12 mouse cellular contexts compared by ENCODE assay signal in genomic region chr7:26139623-26140022, GRCm38 (mm10). TPM values are rescaled to one million over a fixed set of nuclear protein-coding genes. Genes with fewer than 3 reads are reported as not detected.
DNase-seq lines count a peak whose midpoint lies in the region; ATAC-seq and TF ChIP-seq lines count a peak whose summit lies in the region.
"Not testable (repeated sequence)": the region's sequence is repeated elsewhere in the genome, so short reads cannot be mapped to it uniquely, and the experiment has no call there.
"Had no signal": no experiment of that assay in that cellular context is flagged by ENCODE, and none has a peak within 500 bp of the region (broad histone marks: within the 10 kb centered on the region; RNA-seq: fewer than 3 reads in every experiment).

No protein-coding gene starts in this region.

- not testable (repeated sequence) for H3K4me1 ChIP-seq in liver, embryonic 12.5 days; liver, embryonic 13.5 days (replicated peaks); liver, embryonic 14.5 days (replicated peaks; ENCODE audit: control insufficient read depth in 2 of 2, insufficient read depth in 2 of 2, low read length in 1 of 2); liver, embryonic 15.5 days (replicated peaks); liver, embryonic 16.5 days (ENCODE audit: control insufficient read depth, low read depth, low read length); liver, postnatal 0 days (ENCODE audit: insufficient read depth)

- not testable (repeated sequence) for TF ChIP-seq EP300 in liver, embryonic 14.5 days (IDR thresholded peaks at IDR 0.05; ENCODE audit: low read depth); liver, postnatal 0 days (IDR thresholded peaks at IDR 0.05; ENCODE audit: low read depth)

- not testable (repeated sequence) for H3K4me2 ChIP-seq in liver, embryonic 12.5 days; liver, embryonic 13.5 days; liver, embryonic 14.5 days (ENCODE audit: low read depth); liver, embryonic 15.5 days; liver, embryonic 16.5 days (ENCODE audit: low read depth, low read length); liver, postnatal 0 days (ENCODE audit: low read depth, low read length)

- not testable (repeated sequence) for TF ChIP-seq CTCF in liver, embryonic 14.5 days (IDR thresholded peaks at IDR 0.05; ENCODE audit: low read depth); liver, postnatal 0 days (IDR thresholded peaks at IDR 0.05; ENCODE audit: low read depth)

- H3K9me3 ChIP-seq in liver, embryonic 12.5 days (replicated peaks); liver, embryonic 13.5 days (replicated peaks); liver, embryonic 14.5 days (ENCODE audit: control insufficient read depth, low read length); liver, embryonic 15.5 days (replicated peaks); liver, embryonic 16.5 days (replicated peaks; ENCODE audit: control insufficient read depth, low read length); liver, postnatal 0 days (ENCODE audit: low read length): not testable (repeated sequence)

- not testable (repeated sequence) for H3K4me3 ChIP-seq in liver, embryonic 12.5 days; liver, embryonic 13.5 days (replicated peaks); liver, embryonic 14.5 days (ENCODE audit: insufficient read depth in 1 of 2, low read depth in 2 of 2, low read length in 2 of 2); liver, embryonic 15.5 days (replicated peaks); liver, embryonic 16.5 days (ENCODE audit: low read depth, low read length); liver, postnatal 0 days (ENCODE audit: low read depth, low read length)

- no CpG with 5 or more reads among the region's 2 CpGs for WGBS in liver, embryonic 12.5 days (ENCODE audit: insufficient replicate concordance)
- no CpG with 5 or more reads among the region's 2 CpGs for WGBS in liver, embryonic 13.5 days (ENCODE audit: insufficient replicate concordance)
- WGBS in liver, embryonic 14.5 days (ENCODE audit: insufficient replicate concordance) = no CpG with 5 or more reads among the region's 2 CpGs
- no CpG with 5 or more reads among the region's 2 CpGs for WGBS in liver, embryonic 15.5 days (ENCODE audit: insufficient replicate concordance)
- no CpG with 5 or more reads among the region's 2 CpGs for WGBS in liver, embryonic 16.5 days (ENCODE audit: insufficient replicate concordance)
- no CpG with 5 or more reads among the region's 2 CpGs for WGBS in liver, postnatal 0 days (ENCODE audit: insufficient replicate concordance)

- not testable (repeated sequence) for H3K9ac ChIP-seq in liver, embryonic 12.5 days; liver, embryonic 13.5 days; liver, embryonic 14.5 days (replicated peaks); liver, embryonic 15.5 days; liver, embryonic 16.5 days (ENCODE audit: low read depth, low read length); liver, postnatal 0 days (replicated peaks)

- H3K36me3 ChIP-seq in liver, embryonic 12.5 days; liver, embryonic 13.5 days; liver, embryonic 14.5 days (replicated peaks; ENCODE audit: control insufficient read depth, insufficient read depth, low read depth); liver, embryonic 15.5 days (replicated peaks); liver, embryonic 16.5 days (ENCODE audit: control insufficient read depth, insufficient read depth); liver, postnatal 0 days (replicated peaks; ENCODE audit: insufficient read depth, low read length): not testable (repeated sequence)

- H3K27ac ChIP-seq in liver, embryonic 12.5 days; liver, embryonic 13.5 days; liver, embryonic 14.5 days; liver, embryonic 15.5 days (replicated peaks); liver, embryonic 16.5 days (ENCODE audit: low read length): not testable (repeated sequence)
- H3K27ac ChIP-seq in liver, postnatal 0 days (ENCODE audit: low read depth) = 0 out of 2 replicates have a peak overlapping the region, but pooled peaks have one; percentile 57

- 0 out of 2 replicates have a peak, but pooled peaks have one; percentile 24 for ATAC-seq in liver, embryonic 12.5 days
- ATAC-seq in liver, embryonic 13.5 days (ENCODE audit: low read depth) = peak; percentile 68
- ATAC-seq in liver, embryonic 14.5 days (ENCODE audit: insufficient read depth) = peak; percentile 62
- ATAC-seq in liver, embryonic 15.5 days (ENCODE audit: insufficient read depth) = peak; percentile 76
- ATAC-seq in liver, embryonic 16.5 days (ENCODE audit: low read depth) = peak; percentile 82
- ATAC-seq in liver, postnatal 0 days = peak; percentile 91

- DNase-seq in liver, embryonic 13.5 days; liver, embryonic 14.5 days (ENCODE audit: low read depth in 3 of 3, low spot score in 3 of 3); liver, postnatal 0 days: not testable (repeated sequence)

- H3K27me3 ChIP-seq in liver, embryonic 12.5 days (replicated peaks); liver, embryonic 13.5 days; liver, embryonic 14.5 days (ENCODE audit: control insufficient read depth, insufficient read depth, low read length); liver, embryonic 15.5 days; liver, embryonic 16.5 days (ENCODE audit: control insufficient read depth, insufficient read depth, low read depth, low read length); liver, postnatal 0 days (ENCODE audit: insufficient read depth, low read length): not testable (repeated sequence)

RNA-seq across cellular contexts. Expression of gene Cyp2b9, which starts 33.6 kb away (rescaled TPM):
- polyA plus RNA-seq in liver, embryonic 12.5 days (2016; fragmentation: Nextera tagmentation; extraction: Ambion mirVana) = not detected in 2 replicates
- not detected in 2 replicates for polyA plus RNA-seq in liver, embryonic 13.5 days (2015; fragmentation: Nextera tagmentation; extraction: Ambion mirVana)
- 0.04 and 0.09 TPM in 2 replicates for polyA plus RNA-seq in liver, embryonic 14.5 days (2012; rRNA removed)
- 0.29 and 0.43 TPM in 2 replicates for polyA plus RNA-seq in liver, embryonic 14.5 days (2014; fragmentation: Nextera tagmentation; extraction: Ambion mirVana)
- polyA plus RNA-seq in liver, embryonic 15.5 days (2015; fragmentation: Nextera tagmentation; extraction: Ambion mirVana) = 0.60 and 0.78 TPM in 2 replicates
- polyA plus RNA-seq in liver, embryonic 16.5 days (2015; fragmentation: Nextera tagmentation; extraction: Ambion mirVana) = 2.0 and 2.5 TPM in 2 replicates
- polyA plus RNA-seq in liver, postnatal 0 days (2015; fragmentation: Nextera tagmentation; extraction: Ambion mirVana) = 37.4 and 39.1 TPM in 2 replicates
- polyA plus RNA-seq: activated CD4-positive, CD25-positive, alpha-beta regulatory T cell, adult 4 months; brain, embryonic 14.5 days; C2C12; CD4-positive, CD25-positive, alpha-beta regulatory T cell, adult 4 months; G1E; Patski had no signal

Comparison
In these comparisons a context has a peak if more than half of its experiments do, and no peak if none do; other contexts are left out.
1. RNA of gene Cyp2b9, which starts 33.6 kb away (polyA plus RNA-seq): 37.4 to 39.1 TPM in liver, postnatal 0 days; 2.0 to 2.5 TPM in liver, embryonic 16.5 days, 0.60 to 0.78 TPM in liver, embryonic 15.5 days, 0.04 to 0.43 TPM in liver, embryonic 14.5 days, not detected in liver, embryonic 13.5 days and not detected in liver, embryonic 12.5 days; every median in the first group is over 10 times any median in the second.
2. ATAC-seq: peak in every context shown above with its lines; median percentile 91 in liver, postnatal 0 days; 82 in liver, embryonic 16.5 days; 76 in liver, embryonic 15.5 days; 68 in liver, embryonic 13.5 days; 62 in liver, embryonic 14.5 days; 24 in liver, embryonic 12.5 days.